Mouse (Mus musculus) spleen, postnatal 14 days (tissue): ENCODE results near the gene AC141477.1.
A peak's percentile ranks its signal among the peaks of the same experiment; 100 is the strongest.

Experiments
- DNase-seq, 2 experiments: peaks; one replicate each; pipeline ENCODE4 v3.0.0; 2021 to 2022; ENCODE audit warnings: low spot score in 2 of 2

Gene AC141477.1

GRCm38 (mm10) chr10:76408520-76408919, 31.7 kb downstream of the AC141477.1 start:
- DNase-seq: no peak

DNA sequence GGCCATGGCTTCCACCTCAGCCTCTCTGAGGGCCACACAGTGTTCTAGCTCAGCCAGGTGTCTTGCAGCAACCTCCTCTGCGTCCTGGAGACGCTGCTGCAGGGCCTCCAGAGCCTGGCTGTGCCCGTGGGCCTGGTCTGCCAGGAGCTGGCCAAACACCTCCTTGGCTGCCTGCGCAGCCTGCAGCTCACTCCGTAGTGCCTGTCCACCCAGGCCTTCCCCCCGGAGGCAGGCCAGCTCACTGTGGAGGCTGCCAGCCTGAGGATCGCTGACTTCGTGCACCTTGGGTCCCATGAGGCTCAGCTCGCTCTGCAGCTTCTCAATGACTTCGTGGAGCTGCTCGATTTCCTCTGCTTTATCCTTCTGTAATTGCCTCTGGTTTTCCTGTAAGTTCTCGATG, 47.6 kb downstream of the AC141477.1 start:
- DNase-seq: no peak

DNA sequence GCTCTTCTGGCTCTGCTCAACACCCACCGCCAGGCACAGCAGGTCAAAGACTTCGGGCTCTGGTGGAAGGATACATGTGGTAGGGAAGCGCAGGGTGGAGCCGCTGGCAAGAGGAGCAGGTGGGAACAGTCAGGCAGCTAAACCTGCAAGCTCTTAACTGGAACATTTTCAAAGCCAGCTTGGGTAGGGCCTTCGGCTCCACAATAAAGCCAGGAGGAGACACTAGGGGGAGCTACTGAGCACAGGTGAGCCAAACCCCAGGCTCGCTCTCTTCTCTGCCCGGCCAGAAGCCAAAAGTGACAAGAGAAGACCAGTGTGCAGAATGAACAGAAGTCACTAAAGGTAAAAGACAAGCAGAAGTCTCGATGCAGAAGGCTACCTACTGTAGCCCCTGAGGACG, 48.5 kb downstream of the AC141477.1 start:
- peak in 1 of 2 experiments; percentile 17 for DNase-seq

DNA sequence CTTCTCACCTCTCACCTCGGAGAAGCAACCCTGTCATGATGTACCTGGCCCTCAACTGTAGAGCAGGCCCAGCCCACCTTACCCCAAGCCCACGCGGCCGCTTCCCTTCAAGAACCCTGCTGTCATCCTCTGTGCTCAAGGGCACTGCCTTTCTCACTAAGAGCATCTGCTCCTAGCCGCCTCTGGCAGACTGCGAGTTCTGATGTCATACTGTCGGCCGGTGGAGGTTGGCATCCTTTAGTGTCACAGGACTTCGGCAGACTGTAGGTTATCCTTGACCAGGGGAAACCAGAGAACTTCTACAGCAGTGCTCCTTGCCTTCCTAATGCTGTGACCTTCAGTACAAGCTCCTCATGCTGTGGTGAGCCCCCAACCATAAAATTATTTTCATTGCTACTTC, 49.1 kb downstream of the AC141477.1 start:
- no peak for DNase-seq
